Mouse (Mus musculus) heart, embryonic 10.5 days (tissue): Measurements from ENCODE around the gene Zfand3. TPM values are rescaled to one million over a fixed set of nuclear protein-coding genes. Genes with fewer than 3 reads are reported as not detected.

Experiments used
- DNase-seq: peaks from one replicate; pipeline ENCODE4 v3.0.0-alpha.2; 2017; ENCODE audit warnings: low spot score
- H3K27ac ChIP-seq: fragments of 300-500 bp; sonication (generic); 2 replicates; pipeline ENCODE4 v1.5.1; 2016; ENCODE audit warnings: mild to moderate bottlenecking
- H3K27me3 ChIP-seq: fragments of 300-500 bp; sonication (generic); 2 replicates; pipeline ENCODE4 v1.6.1; 2016; ENCODE audit warnings: mild to moderate bottlenecking; ENCODE audit not compliant: poor library complexity, insufficient read depth, severe bottlenecking
- H3K36me3 ChIP-seq: fragments of 300-500 bp; sonication (generic); 2 replicates; pipeline ENCODE4 v1.6.1; 2016; ENCODE audit warnings: mild to moderate bottlenecking, moderate library complexity
- H3K4me1 ChIP-seq: fragments of 300-500 bp; sonication (generic); 2 replicates; pipeline ENCODE4 v1.6.1; 2016; ENCODE audit warnings: mild to moderate bottlenecking
- H3K4me3 ChIP-seq: fragments of 300-500 bp; sonication (generic); 2 replicates; pipeline ENCODE4 v1.5.1; 2016; ENCODE audit warnings: mild to moderate bottlenecking, moderate library complexity
- H3K9me3 ChIP-seq: fragments of 300-500 bp; sonication (generic); 2 replicates; pipeline ENCODE4 v1.6.1; 2016; ENCODE audit warnings: mild to moderate bottlenecking, moderate library complexity
- WGBS: fragments of 180-500 bp; shearing (Covaris S2); methylation state at CpG from one replicate; pipeline ENCODE4 v1.1.7; 2016; 5-methylcytosine and 5-hydroxymethylcytosine counted together
- polyA plus RNA-seq: library from polyadenylated mRNA; unstranded; fragments of >200 nt; fragmentation: Nextera tagmentation; extraction: Ambion mirVana; gene quantifications from 2 replicates; pipeline ENCODE4 v1.2.1, GENCODE M21; 2016

The Zfand3 gene
- polyA plus RNA-seq, 1 experiment from 2014 or later: 54.7 TPM

DNA sequence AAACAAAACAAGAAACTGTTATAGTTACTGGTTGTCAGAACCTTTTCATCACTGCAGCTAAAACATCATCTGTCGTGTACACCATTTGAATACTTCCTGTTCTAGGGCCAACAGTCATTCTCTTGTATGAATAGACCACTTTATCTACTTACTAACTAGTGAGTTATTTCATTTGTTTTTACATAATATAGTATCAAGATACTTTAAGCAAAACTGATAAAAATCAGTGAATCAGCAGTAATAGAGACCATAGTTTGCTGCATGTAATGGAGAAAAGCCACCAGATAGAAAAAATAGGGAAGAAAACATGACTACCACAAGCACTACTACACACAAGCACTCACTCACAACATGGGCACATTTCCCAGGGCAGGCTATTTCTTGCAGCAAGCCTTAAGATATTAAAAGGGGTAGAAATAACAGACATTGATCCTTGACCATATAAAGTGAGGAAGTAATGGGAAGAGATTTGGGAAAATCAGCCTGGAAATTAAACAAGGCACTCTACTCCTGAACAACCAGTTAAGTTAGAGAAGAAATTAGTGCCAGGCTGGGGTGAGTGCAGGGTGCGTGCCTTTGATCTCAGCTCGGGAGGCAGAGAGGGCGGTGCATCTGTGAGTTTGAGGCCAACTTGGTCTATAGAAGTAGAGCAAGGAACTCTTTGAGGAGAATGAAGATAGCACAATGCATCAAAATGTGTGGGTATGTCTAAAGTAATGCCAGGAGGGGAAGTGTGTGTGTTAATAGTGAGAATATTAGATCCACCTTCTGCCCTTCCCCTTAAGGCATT is 30.9 kb downstream of the Zfand3 start:
- no peak overlapping the region for H3K27ac ChIP-seq
- peaks cover 19% of the 10 kb centered on the region for H3K4me1 ChIP-seq
- no peak overlapping the region for H3K4me3 ChIP-seq
- 75% methylated on average over 4 of the region's 4 CpGs for WGBS
- DNase-seq: no peak
- peaks cover 5% of the 10 kb centered on the region; the same call in 1 of the 2 replicates for H3K36me3 ChIP-seq
- no peaks in the 10 kb centered on the region for H3K9me3 ChIP-seq
- H3K27me3 ChIP-seq: no peaks in the 10 kb centered on the region

DNA sequence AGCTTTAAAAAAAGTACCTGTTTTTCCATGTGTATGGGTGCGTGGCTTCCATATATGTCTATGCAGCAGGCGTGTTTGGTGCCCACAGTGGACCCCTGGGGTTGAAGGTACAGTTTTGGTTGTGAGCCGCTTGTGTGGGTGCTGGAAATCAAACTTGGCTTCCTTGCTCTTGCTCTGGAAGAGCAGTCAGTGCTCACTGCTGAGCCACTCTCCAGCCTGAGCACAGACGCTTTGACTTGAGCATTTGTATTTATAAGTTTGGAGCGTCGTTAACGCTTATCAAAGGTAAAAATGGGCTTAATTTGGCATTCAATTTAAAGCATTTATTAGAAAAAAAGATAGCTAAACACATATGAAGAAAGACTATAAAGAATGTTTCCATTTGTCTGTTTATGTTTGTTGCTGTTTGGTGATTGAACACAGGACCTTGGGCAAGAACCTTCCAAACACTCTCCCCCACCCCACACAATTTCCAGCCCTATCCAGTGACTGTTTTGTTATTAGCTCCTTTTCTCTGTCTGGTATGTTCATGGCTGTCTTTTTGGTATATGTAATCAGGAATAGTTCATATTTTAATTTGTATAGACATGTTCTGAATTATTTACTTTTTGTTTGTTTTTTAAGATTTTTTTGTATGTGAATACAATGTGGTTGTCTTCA is 38.8 kb downstream of the Zfand3 start:
- Histone ChIP-seq H3K4me3 (no peak overlapping the region), H3K36me3 (no peaks in the 10 kb centered on the region), H3K9me3 (no peaks in the 10 kb centered on the region), H3K27ac (no peak overlapping the region), H3K27me3 (no peaks in the 10 kb centered on the region), H3K4me1 (no peaks in the 10 kb centered on the region)
- WGBS: 91% methylated on average over 7 of the region's 7 CpGs
- DNase-seq: no peak

- no peak overlapping the region for H3K4me3 ChIP-seq
- 88% methylated on average over 2 of the region's 2 CpGs for WGBS
- no peaks in the 10 kb centered on the region for H3K27me3 ChIP-seq
- peaks cover 10% of the 10 kb centered on the region; the same call in 1 of the 2 replicates for H3K4me1 ChIP-seq
- no peak overlapping the region for H3K27ac ChIP-seq
- H3K9me3 ChIP-seq: no peaks in the 10 kb centered on the region
- DNase-seq: no peak
- no peaks in the 10 kb centered on the region for H3K36me3 ChIP-seq
These were observed 40.6 kb downstream of the Zfand3 start for GRCm38 (mm10) chr17:30045181-30045580.

GRCm38 (mm10) chr17:30046654-30047053 is 42.1 kb downstream of the Zfand3 start:
- Histone ChIP-seq H3K4me3 (no peak overlapping the region), H3K27me3 (no peaks in the 10 kb centered on the region)
- 95% methylated on average over 5 of the region's 5 CpGs for WGBS

DNA sequence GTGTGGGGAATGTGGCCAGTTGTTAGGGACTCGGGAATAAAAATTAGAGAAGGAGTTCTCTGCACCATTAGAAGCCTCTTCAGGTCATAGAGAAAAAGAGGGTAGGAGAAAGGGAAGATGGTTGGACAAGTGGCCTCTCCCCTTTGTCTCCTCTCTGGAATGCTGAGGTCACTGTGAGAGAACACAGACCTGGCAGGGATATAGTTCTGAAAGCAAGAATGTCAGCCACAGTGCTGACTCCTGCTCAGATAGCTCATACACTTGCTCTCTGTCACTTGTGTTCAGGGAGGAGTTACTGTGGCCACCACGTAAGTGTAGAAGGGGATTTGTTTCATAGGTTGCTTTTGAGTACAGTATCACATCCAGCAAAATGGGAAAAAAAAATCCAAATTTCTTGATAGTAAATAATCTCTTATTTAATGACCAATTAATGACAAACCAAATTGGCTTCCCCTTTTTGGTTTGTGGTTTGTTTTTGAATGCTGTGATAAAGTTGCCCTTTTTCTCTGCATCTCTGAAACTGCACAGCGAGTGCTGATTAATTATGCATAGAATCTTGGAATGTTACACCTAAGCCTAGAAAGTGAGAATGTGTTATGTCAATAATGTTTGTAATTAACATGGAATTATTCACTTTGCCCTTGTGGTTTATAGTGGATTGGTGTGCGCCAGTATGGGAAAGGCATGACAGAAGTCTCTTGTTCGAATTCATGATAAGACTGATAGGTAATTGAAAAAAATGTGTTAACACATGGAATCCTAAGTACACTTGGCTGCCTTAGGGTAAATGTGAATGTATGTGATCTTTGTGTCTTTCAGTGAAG is 47.2 kb downstream of the Zfand3 start:
- no peaks in the 10 kb centered on the region for H3K27me3 ChIP-seq
- H3K4me3 ChIP-seq: no peak overlapping the region
- no peaks in the 10 kb centered on the region for H3K9me3 ChIP-seq
- WGBS: 57% methylated on average over 5 of the region's 5 CpGs
- H3K4me1 ChIP-seq: peaks cover 32% of the 10 kb centered on the region
- 0 out of 2 replicates have a peak overlapping the region, but pooled peaks have one; percentile 42 for H3K27ac ChIP-seq
- H3K36me3 ChIP-seq: peaks cover 10% of the 10 kb centered on the region
- no peak for DNase-seq

More at GRCm38 (mm10) chr17:30046654-30047053, 42.1 kb downstream of the Zfand3 start:
- H3K9me3 ChIP-seq: no peaks in the 10 kb centered on the region
- DNase-seq: no peak
- no peak overlapping the region for H3K27ac ChIP-seq
- peaks cover 15% of the 10 kb centered on the region for H3K4me1 ChIP-seq
- H3K36me3 ChIP-seq: no peaks in the 10 kb centered on the region

DNA sequence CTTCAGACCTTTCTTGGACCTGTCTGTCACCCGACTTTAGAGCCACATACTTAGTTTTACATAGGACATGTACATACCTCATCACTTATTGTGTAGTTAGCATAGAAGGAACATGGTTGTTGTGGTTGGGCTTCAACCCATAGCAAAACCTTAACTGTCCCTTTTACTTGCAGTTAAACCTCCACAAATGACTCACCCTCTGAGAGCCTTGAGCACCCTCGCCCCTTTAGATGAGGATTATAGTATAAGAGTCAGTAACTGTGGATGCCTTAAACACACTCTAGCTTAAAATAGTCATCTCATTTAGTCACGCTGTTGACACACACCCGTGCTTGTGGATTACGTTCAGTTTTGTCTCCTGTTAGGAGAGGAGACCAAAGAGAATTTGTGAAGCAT is 47.8 kb downstream of the Zfand3 start:
- no peak for DNase-seq
- Histone ChIP-seq H3K4me3 (no peak overlapping the region), H3K27ac (0 out of 2 replicates have a peak overlapping the region, but pooled peaks have one; percentile 42), H3K9me3 (no peaks in the 10 kb centered on the region), H3K36me3 (peaks cover 10% of the 10 kb centered on the region), H3K27me3 (no peaks in the 10 kb centered on the region), H3K4me1 (peaks cover 32% of the 10 kb centered on the region)
- WGBS: 56% methylated on average over 5 of the region's 5 CpGs

- peaks cover 38% of the 10 kb centered on the region for H3K4me1 ChIP-seq
- no peak overlapping the region for H3K27ac ChIP-seq
- H3K9me3 ChIP-seq: no peaks in the 10 kb centered on the region
- DNase-seq: no peak
- peaks cover 10% of the 10 kb centered on the region for H3K36me3 ChIP-seq
- H3K4me3 ChIP-seq: no peak overlapping the region
- 82% methylated on average over 9 of the region's 9 CpGs for whole genome bisulfite sequencing
- no peaks in the 10 kb centered on the region for H3K27me3 ChIP-seq
These were observed 48.9 kb downstream of the Zfand3 start for GRCm38 (mm10) chr17:30053463-30053862.

GRCm38 (mm10) chr17:30053871-30054270 is 49.3 kb downstream of the Zfand3 start:
- WGBS: 83% methylated on average over 2 of the region's 2 CpGs
- H3K9me3 ChIP-seq: no peaks in the 10 kb centered on the region
- H3K27me3 ChIP-seq: no peaks in the 10 kb centered on the region
- H3K4me1 ChIP-seq: peaks cover 41% of the 10 kb centered on the region
- no peak overlapping the region for H3K4me3 ChIP-seq
- no peak overlapping the region for H3K27ac ChIP-seq
- peaks cover 10% of the 10 kb centered on the region for H3K36me3 ChIP-seq
- no peak for DNase-seq

- H3K36me3 ChIP-seq: peaks cover 10% of the 10 kb centered on the region
- 93% methylated on average over 5 of the region's 5 CpGs for whole genome bisulfite sequencing
- no peak overlapping the region for H3K27ac ChIP-seq
- H3K9me3 ChIP-seq: no peaks in the 10 kb centered on the region
- peaks cover 39% of the 10 kb centered on the region for H3K4me1 ChIP-seq
- no peak overlapping the region for H3K4me3 ChIP-seq
- DNase-seq: no peak
- no peaks in the 10 kb centered on the region for H3K27me3 ChIP-seq
These were observed 51.7 kb downstream of the Zfand3 start for GRCm38 (mm10) chr17:30056226-30056625.

DNA sequence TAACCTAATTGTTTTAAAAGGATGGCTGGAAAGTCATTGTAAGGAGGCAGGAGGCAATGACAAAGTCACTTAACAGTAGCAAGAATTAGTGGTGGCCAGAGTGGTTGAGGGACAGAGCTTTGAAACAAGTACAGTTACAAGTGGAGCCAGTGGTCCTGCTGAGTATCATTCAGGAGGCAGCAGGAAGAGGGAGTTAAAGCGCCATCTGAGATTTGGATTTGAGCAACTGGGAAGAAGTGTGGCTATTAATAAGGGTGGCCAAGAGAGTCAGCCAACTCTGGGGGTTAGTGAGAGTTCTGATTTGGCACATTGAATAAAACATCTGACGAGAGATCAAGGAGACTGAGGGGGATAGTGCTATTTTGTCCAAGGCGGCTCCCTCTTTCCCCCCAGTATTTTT is 54.1 kb downstream of the Zfand3 start:
- Histone ChIP-seq H3K4me1 (peaks cover 31% of the 10 kb centered on the region), H3K9me3 (no peaks in the 10 kb centered on the region), H3K27me3 (no peaks in the 10 kb centered on the region), H3K27ac (no peak overlapping the region), H3K36me3 (peaks cover 10% of the 10 kb centered on the region), H3K4me3 (no peak overlapping the region)
- DNase-seq: no peak
- 70% methylated on average over 3 of the region's 3 CpGs for WGBS

DNA sequence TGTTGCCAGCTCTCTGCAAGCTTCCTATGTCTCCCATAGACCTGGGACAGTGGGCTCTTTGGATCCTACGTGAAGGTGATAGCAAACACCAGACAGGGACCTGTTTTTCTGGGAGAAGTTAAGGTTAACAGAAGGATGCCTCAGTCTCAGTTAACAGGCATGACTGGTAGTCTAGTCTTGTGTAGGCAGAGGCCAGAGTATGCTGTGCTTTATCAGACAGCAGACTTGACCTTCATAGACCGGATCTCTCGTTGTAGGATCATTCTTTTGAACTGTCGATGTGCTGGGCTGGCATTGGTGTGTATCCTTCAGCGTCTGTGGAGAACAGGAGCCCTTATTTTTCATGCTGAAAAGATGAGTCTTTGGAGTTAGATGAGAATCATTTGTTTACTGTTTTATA is 54.5 kb downstream of the Zfand3 start:
- Histone ChIP-seq H3K9me3 (no peaks in the 10 kb centered on the region), H3K27me3 (no peaks in the 10 kb centered on the region), H3K36me3 (peaks cover 10% of the 10 kb centered on the region), H3K4me1 (peaks cover 35% of the 10 kb centered on the region), H3K4me3 (no peak overlapping the region), H3K27ac (no peak overlapping the region)
- WGBS: 68% methylated on average over 5 of the region's 5 CpGs
- DNase-seq: no peak

GRCm38 (mm10) chr17:30061100-30061837 is 56.7 kb downstream of the Zfand3 start:
- no peaks in the 10 kb centered on the region for H3K36me3 ChIP-seq
- H3K9me3 ChIP-seq: no peaks in the 10 kb centered on the region
- H3K27ac ChIP-seq: no peak overlapping the region
- DNase-seq: no peak
- peaks cover 28% of the 10 kb centered on the region for H3K4me1 ChIP-seq
- no peak overlapping the region for H3K4me3 ChIP-seq
- no peaks in the 10 kb centered on the region for H3K27me3 ChIP-seq
- 87% methylated on average over 8 of the region's 8 CpGs for WGBS
